Mouse (Mus musculus): Measurements from ENCODE around the gene Nt5m.

DNA sequence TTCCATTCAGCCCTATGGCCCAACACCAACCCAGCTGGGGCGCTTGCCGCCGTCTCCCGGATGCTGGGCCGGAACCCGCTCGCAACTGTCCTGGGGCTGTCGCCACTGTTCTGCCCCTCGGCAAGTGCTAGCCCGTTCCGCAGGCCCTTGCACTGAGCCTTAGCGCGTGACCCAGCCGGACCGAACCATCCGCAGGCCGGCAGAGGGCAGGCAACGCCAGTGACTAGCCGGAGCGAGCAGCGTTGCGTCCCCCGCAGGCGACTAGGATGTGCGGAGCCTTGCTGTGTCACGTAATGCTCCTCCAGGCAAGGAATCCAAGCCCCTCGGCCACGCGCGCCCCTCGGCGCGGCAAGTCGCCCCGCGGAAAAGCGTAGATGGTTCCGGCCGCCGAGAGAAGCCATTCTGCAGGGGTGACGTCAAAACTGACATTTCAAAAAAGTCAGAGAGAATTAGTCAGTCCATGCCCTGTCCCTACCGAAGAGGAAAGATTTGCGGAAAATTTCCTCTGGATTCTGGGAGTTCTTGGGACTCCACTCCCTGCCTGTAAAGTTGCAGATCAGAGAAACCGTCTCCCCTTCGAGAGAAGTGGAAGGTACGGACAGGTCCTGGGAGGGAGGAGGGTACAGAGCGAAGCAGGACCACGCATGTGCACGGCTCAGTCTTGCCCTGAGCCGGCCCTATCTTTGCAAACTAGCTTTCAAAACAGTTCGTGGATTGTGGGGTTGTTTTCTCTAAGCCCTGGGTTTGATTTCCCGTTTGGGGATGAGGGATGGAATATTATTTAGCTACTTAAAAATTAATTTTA is 29.4 kb upstream of the Nt5m start, which contains the start of gene Flcn:
- TF ChIP-seq POLR2A (IDR thresholded peaks at IDR 0.05; ENCODE audit: insufficient read depth, low read depth, low read length) (peak; percentile 97), CTCF (IDR thresholded peaks at IDR 0.05) (peak; percentile 50), EP300 (IDR thresholded peaks at IDR 0.05; ENCODE audit: insufficient read depth, low read depth, low read length) (peak; percentile 69)
